Mouse (Mus musculus) thymus, postnatal 10 days (tissue): ENCODE measurements around the gene Stag2.

Experiments
- DNase-seq, 2 experiments: peaks; one replicate each; pipeline ENCODE4 v3.0.0; 2021; ENCODE audit warnings: low spot score in 2 of 2

Gene Stag2

DNA sequence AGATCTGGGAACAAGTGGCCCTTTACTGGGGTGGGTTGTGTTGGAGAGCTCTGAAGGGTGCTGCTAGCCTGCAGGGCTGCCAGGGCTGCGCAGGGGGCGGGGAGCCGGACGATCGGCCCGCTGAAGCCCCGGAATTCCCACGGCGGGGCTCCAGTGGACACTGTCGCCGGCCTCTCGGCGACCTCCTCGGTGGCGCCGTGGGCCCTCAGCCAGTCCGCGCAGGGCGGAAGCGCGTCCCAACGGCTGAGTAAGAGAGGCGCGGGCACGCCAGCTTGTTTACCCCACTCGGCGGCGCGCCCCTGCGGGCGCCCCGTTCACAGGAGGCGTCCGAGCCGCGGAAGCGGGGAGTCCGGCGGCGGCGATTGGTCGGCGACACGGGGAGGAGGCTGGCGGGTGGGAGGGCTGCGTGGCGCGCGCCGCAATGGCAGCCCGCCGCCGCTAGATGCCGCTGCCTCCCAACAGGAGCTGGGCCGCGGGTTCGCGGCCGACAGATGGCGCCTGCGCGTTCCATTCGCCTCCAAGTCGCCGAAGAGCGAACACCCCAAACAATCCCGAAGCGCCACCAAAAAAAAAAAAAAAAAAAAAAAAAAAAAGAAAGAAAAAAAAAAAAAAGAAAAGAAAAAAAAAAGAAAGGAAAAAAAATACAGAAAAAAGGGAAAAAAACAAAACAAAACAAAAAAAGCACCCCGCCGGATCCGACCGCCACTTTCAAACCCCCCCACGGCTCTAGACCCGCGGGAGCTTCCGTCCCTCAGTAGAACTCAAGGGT is at the start of gene Stag2:
Stag2 (plus strand) TSS at position 530 of the 769 bp plus-strand sequence.
- DNase-seq = peak; percentile 83 to 85

DNA sequence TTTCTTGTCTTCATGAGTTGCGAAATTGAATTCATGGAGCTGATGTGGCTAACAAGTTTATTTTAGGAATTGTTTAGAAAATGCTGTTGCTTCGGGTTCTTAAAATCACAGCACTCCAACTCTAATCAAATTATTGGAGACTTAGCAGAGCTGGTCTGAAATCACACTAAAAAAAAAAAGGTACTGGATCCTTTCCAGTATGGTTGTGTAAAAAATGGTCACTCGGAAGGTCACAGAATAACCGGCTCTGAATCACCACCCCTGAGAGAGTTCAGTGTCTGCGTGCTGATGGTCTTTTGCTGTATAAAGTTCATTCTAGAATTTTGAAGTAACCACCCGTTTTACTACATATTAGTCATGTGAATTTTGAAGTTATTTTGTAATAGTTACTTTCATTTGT is 42.0 kb upstream of the Stag2 start:
- no peak for DNase-seq

DNA sequence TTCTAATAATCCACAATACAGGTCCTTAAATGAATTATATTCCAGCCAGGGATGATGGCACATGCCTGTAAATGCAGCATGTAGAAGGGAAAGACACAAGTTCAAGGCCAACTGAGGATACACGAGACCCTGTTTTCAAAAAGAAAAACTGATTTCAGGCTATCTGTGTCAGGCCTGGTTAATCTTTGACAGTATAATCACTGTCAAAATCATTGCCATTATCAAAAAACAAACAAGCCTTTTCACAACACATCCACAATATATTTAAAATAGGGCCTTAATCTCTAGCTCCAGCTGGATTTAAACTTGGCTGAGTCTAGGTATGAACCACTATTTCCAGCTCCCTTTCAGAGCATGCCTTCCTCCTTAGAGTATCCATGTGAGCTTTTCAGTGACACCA is 38.5 kb upstream of the Stag2 start:
- no peak for DNase-seq

DNA sequence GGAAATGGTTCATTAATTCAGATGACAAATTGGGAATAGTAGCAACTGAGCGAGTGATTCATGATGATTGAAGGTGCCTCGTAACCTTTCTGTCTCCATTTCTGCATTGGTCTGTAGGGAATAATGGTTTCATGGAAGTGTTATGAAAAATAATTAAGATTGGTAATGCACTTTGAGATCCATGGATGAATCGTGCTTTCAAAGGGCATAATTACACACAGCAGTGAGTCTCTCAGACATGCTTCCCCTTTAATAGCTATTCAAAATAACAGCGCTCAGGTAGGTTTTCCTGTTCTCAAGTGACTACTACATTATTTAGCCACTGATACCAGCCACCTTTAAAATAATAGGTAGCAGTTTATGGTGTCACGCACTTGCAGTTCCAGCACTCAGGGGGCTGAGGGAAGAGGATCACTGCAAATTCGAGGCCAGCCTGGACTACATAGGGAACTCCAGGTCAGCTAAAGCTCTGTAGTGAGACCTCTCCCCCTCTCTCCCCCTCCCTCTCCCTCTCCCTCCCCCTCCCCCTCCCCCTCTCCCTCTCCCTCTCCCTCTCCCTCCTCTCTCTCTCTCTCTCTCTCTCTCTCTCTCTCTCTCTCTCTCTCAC is 29.6 kb upstream of the Stag2 start:
- DNase-seq = no peak

DNA sequence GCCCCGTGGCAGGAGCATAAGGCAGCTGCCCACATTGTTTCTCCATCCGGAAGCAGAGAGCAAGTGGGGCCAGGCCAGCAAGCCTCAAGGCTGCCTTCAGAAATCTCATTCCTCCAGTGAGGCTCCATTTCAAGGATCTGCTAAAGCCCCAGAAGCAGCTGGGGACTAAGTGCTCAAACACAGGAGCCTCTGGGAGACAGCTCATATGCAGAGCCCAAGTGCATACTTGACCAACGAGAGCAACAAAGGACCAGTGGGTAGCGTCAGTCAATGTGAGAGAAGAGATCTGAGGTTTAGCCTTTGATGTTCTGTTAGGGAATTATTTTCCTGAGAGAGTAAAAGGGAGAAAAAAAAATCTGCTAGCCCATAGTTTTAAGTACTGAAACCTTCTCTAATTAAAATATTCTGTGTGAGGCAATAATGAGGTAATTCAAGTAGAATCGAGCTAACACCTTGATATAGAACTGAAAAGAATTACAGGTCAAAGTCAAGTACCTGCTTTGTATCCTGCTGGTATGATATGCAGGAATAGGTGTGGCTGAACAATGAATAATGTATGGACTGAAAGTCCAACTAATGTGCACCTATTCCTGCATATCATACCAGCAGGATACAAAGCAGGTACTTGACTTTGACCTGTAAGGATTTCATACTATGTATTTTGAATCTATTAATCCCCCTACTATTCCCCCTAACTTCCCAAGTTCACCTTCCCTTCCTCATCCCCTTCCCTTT is 24.0 kb upstream of the Stag2 start:
- no peak for DNase-seq

DNA sequence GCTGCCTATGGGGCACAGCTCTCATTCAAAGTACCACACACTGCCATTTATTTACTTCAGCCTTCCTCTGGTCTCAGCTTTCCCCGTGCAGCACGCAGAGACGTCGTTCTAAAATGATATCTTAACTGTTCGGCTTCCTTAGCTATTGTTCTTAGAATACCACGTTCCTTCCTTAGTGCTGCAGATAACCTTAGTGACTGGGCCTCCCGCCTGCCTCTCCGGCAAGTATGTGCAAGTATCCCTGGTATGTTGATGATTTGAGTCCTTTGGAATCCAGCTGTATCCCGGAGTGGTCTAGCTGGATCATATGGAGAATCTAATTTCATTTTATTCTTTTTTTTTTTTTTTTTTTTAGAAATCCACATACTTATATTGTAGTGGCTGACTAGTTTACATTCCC is 9.2 kb upstream of the Stag2 start:
- no peak for DNase-seq

DNA sequence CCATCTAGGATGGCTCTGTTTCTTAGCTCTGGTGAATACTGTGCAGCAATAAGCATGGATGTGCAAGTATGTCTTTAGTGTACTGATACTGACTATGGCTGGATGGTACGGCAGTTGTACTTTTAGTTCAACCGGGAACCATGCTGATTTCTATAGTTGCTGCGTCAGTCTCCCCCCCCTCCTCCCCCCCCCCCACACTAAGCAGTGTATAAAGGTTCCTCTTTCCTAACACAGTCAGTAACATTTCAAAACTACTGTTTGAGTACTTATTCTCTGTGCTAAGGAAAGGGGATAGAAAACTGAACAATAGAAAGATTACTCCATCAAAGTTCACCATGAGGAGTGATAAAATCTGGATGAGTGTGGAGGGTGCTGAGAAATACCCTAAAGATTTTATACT is 6.5 kb upstream of the Stag2 start:
- DNase-seq = no peak

DNA sequence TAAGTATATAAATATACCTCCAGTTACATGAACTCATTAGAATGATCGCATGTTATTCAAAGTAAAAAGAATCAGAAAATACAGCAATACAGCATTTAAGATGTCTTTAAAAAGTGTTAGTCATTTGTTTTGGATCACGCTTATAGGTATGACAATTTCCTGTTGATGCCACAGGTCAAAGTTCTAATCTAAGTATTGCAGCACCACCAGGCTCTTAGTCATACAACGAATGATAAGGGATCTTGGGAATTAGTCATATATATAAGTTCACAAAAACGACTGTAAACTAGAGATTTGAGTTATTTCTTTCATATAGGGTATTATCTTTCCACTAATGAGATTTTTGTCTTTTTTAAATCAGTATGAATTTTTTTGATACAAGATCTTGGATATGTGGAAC is 5.1 kb upstream of the Stag2 start:
- DNase-seq = no peak

DNA sequence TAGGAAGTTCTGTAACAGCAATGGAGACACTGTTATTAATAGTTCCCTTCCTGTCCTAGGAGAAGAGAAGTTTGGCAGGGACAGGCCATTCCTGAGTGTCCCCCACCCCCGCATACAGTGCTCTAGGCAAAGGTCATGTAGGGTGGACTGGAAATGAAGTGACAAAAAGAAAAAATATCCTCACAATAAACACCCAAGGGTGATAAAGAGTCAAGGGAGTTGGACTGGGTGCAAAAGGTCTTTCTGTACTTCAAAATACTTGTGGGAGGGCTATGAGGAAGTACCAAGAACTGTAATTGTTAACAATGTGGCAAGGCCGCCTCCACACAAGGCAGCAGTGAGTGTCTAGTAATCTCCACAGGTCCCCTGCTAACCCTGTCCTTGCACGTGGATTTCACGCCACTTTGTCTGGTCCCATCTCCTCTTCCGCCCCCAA is 1.1 kb upstream of the Stag2 start:
- no peak for DNase-seq

DNA sequence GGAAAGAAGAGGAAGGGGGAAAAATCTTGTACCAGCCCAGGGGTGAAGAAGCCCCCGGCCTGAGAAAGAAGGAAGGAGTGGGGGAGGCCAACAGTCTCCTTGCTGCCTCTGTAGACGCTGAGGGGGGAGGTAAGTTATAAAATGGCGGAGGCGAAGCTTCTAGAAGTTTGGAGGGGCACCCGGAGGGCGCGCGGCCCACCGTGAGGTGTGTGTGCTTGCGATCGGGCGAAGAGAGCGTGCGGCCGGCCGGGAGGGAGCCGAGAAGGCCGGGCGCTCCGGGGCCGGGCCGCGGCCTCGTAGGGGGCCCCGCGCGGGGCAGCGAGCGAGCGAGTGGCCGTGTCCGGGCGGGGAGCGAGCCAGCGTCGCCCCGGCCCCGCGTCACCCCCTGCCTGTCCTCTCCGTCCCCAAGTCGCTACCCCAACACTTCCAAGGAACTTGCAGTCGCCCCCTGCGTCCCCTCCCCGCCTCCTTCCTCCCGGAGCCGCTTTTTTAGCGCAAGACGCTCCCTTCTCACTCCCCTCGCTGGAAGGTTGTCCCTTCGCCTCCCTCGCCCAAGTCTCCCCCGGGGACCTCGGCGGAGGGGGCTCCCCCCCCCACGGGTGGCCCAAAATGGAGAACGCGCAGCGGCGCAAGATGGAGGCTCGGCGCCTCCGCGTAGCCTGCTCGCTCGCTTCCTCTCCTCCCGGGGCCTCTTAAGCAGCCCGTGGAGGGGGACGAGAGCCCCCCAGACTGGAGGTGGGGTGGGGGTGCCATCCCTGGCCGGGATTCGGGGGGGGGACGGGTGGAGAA is 634 bp downstream of the Stag2 start:
- peak; percentile 21 to 58 for DNase-seq

DNA sequence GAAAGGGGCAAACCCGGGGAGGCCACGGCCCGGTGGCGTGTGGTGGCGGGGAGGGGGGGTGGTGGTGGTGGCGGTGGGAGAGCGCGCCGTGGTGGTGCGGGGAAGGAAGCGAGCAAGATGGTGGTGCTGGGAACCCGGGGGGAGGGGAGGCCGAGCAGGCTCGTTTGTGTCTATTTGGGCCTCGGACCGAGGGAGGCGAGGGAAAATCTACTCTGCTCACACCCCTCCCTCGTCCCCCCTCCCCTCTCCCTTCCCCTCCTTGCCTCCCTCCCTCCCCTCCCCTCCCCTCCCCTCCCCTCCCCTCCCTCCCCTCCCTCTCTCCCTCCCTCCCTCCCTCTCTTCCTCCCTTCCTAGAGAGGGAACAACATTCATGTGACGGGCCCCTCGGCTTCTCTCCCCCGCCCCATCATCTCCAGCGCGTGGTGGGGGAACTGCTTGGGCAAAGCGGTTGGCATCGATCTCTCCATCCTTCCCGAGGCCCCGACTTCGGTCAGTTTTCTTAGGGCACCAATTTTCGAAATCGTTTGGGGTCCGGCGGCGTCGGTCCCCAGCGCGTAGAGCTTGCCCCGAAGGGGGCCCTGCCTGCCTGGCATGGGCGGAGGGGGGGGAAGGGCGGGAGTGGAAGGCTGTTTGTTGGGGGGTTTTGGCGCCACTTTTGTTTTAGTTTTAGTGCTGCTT is 1.4 kb downstream of the Stag2 start:
- DNase-seq = peak; percentile 58 to 68

DNA sequence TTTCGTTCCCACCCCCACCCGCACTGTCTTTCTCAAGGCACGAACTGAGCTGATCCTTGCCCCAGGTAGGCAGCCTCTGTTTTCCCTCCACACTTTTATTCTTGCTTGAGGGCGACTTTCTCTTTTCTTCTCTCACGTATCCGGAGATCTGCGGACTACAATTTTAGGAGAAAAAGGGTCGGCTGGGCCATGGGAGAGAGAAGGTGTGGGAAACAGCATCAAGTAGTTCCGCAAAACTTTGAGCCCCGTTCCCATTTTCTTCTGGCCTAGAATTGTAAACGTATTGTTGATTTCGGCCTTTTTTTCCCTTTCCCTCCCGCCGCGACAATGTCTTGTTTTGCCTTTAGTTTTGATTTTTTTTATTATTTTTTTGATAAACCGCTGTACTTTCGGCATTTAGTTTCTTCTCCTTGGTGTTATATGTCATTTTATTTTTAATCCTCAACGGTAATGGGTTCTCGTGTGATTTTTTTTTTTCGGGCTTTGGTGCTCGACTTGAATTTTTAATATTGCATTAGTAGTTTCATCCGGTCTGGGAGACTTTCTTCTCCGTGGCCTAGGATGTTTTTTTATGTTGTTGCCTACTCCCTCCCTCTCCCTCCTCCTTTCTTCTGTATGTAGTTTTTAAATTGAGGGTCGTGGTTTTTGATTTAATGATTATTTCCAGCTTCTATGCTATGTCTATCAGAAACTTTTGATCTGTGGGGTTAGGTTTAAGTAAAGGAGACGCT is 2.1 kb downstream of the Stag2 start:
- no peak for DNase-seq

DNA sequence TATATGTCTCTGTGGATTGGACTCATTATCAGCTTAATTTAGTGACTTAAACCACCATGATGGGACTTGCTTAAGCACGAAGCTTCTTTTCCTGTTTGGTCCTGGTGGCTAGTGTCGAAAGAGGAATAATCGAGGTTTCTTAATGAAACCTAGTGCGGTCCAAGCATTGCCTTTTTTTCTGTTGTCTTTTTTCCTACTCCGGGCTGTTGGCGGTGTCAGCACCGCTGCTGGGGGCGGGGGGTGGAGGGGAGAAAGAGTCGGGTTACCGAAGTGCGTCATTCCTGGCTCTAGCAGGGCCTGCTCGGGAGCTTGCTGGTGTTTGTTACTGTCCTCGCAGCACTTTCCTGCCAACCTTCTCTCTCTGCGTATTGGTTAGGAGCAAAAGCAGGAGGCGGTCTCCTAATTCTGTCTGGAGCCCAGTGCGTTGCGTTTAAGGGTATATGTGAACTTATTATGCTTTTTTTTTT is 2.8 kb downstream of the Stag2 start:
- peak; percentile 37 to 52 for DNase-seq

DNA sequence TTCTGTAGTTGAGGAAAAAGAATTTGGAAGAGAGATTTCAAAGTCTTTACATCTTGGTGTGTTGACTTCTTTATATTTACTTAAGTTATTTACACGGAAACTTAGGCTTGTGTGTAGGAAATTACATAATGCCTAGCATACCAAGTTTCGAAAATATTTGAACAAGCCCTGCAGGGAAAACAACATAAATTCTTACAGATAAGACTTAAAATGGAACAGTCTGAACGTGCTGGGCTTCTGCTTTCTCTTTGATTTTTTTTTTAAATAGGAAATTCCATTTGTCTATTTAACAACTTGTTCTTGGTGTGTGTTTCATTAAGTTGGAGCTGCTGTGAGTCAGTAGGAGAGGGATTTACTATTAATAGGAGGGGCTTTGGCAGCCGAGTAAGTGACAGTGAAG is 3.9 kb downstream of the Stag2 start:
- no peak for DNase-seq

DNA sequence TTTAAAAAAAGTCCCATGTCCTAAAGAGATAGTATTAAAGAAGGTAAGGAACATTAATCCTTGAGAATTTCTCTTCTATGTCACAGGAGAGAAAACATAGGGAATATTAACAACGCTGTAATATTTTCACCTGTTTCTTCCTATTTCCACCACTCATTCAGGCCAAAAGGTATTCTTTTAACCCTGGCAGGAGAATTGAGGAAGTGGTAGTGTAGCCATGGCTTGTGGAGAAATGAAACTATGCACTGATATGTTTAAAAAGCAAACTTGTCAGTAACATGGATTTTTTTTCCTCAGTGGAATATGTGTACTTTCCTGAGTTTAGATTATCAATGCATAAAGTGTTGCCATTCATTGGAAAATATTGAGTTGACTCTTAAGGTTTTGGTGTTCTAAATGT is 16.3 kb downstream of the Stag2 start:
- DNase-seq = no peak

DNA sequence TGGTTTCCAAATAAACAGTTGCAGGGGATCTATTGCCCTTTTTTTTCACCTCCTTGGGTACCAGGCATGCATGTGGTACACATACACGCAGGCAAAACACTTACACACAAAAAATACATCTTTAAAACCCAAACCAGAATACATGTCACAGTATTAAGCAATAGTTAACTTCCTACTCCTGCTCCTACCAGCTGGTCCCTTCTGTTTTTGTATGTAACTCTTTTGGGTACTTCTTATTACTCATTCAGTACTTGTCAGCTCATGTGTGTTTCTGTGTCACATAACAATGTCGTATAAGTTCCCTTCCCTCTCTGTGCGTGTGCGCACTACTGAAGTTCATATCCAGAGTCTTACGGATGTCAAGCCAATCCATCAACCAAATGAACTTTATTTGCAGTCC is 21.7 kb downstream of the Stag2 start:
- DNase-seq = no peak

DNA sequence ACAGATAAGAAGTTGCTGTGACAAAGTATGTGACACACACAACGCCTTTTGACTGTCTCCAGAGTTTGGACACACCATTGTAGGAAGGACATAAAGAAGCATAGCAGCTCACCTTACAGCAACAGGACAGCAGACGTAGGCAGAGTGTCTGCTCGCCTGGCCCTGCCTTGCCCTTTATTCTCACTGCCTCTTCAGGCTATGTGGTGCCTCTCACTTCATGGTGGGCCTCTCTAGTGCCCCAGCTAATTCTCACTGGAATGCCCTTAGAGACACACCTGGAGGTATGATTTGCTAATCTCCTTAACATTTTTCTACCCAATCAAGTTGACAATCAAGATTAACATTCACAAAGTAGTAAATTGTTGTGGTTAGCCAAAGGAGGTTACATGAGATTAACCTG is 38.5 kb downstream of the Stag2 start:
- DNase-seq = no peak

DNA sequence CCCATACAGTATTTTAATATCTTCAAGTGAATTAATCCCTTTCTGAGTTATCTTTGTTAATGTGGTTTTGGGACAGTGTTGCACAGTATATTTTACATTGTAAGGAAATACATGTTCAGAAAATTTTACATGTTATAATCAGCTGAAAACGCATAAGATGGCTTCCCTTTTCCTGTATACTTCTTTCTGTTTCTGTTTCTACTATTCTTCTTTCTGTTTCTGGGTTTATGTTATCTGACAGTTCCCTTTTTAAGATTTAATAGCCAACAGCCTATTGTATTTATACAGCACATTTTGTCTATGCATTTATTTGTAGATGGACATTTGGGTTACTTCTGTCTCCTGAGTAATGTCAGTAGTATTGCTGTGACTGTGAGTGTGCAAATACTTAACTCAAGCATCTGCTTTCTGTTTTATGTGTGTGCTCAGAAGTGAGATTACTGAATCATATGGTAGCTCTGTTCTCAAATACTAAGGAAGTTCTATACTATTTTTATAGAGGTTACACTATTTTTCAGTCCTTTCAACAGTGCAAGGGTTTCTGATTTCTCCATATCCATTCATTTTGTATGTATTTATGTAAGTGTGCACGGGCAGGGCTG is 39.8 kb downstream of the Stag2 start:
- DNase-seq = no peak

DNA sequence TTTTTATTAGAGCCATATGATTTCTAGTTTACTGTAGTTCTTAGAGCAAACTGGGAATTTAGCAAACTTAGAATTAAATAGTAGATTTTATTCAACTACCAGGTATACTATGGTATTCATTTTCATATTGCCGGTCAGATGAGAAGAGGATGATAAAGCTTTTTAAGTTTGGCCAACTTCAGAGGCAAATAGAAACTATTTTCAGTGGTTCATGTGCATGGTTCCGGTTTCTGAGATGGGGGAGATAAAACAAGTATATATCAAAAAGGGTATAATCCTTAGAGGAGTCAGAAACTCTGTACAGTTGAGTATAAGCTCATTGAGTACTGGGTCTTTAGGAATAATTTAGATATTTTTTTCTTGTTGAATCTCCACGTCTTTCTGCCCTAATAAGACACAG is 45.5 kb downstream of the Stag2 start:
- DNase-seq = no peak

DNA sequence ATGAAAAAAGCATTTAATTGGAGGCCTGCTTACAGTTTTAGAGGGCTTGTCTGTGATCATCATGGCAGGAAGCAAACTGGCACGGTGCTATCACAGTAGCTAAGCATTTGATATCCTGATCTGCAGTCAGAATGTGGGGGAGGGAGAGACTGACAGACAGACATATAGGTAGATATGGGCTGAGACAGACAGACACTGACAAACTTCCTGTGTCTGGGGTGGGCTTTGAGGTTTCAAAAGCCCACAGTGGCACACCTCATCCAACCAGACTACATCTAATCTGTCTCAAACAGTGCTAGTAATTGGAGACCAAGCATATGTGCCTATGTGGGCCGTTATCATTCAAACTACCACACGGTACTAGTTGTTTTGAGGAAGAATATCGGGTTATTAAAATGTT is 53.4 kb downstream of the Stag2 start:
- no peak for DNase-seq
